Mouse (Mus musculus): ENCODE results near the gene Gipc1.

GRCm38 (mm10) chr8:83699566-83699965 lies 47.1 kb downstream of the Gipc1 start:
- no peak for TF ChIP-seq CTCF (IDR thresholded peaks at IDR 0.05; ENCODE audit: control insufficient read depth, insufficient read depth, low read length)
- TF ChIP-seq POLR2A (IDR thresholded peaks at IDR 0.05; ENCODE audit: borderline replicate concordance, control insufficient read depth, low read depth, low read length), result no peak
